Mouse (Mus musculus) lung, postnatal 0 days (tissue): ENCODE results near the gene Ankrd60. TPM values are rescaled to one million over a fixed set of nuclear protein-coding genes. Genes with fewer than 3 reads are reported as not detected.

ENCODE experiments used
- ATAC-seq: fragments of 200-750 bp; cut with Nextera tagmentation; 2 replicates; pipeline ENCODE4 v1.8.0; 2017; ENCODE audit warnings: moderate library complexity
- DNase-seq: peaks from one replicate; pipeline ENCODE4 v3.0.0-alpha.2; 2016; ENCODE audit warnings: low spot score
- H3K27ac ChIP-seq: fragments of 300-500 bp; sonication (generic); 2 replicates; pipeline ENCODE4 v1.5.1; 2014; ENCODE audit warnings: antibody characterized with exemption, mild to moderate bottlenecking, low read length, mixed read lengths
- H3K27me3 ChIP-seq: fragments of 300-500 bp; sonication (generic); replicated peaks from 2 replicates; pipeline ENCODE4 v1.6.1; 2014; ENCODE audit warnings: low read length, mixed read lengths; ENCODE audit not compliant: insufficient read depth
- H3K36me3 ChIP-seq: fragments of 300-500 bp; sonication (generic); 2 replicates; pipeline ENCODE4 v1.6.1; 2014; ENCODE audit warnings: low read length, mixed read lengths; ENCODE audit not compliant: insufficient read depth
- H3K4me1 ChIP-seq: fragments of 300-500 bp; sonication (generic); 2 replicates; pipeline ENCODE4 v1.6.1; 2014; ENCODE audit warnings: antibody characterized with exemption, low read depth, low read length, mixed read lengths; ENCODE audit not compliant: insufficient read depth
- H3K4me2 ChIP-seq: fragments of 300-500 bp; sonication (generic); replicated peaks from 2 replicates; pipeline ENCODE4 v1.6.1; 2014; ENCODE audit warnings: low read depth, mild to moderate bottlenecking, low read length, moderate library complexity, mixed read lengths
- H3K4me3 ChIP-seq: fragments of 300-500 bp; sonication (generic); 2 replicates; pipeline ENCODE4 v1.5.1; 2014; ENCODE audit warnings: low read depth, low read length
- H3K9ac ChIP-seq: fragments of 300-500 bp; sonication (generic); replicated peaks from 2 replicates; pipeline ENCODE4 v1.6.1; 2014; ENCODE audit warnings: low read depth, mild to moderate bottlenecking
- H3K9me3 ChIP-seq: fragments of 300-500 bp; sonication (generic); 2 replicates; pipeline ENCODE4 v1.6.1; 2016; ENCODE audit warnings: low read length, mixed read lengths
- CTCF ChIP-seq: IDR thresholded peaks from 2 replicates; pipeline ENCODE4 v1.5.1; 2016; ENCODE audit warnings: antibody characterized with exemption, mild to moderate bottlenecking
- EP300 ChIP-seq: IDR thresholded peaks from 2 replicates; pipeline ENCODE4 v1.6.1; 2016; ENCODE audit warnings: antibody characterized with exemption, mild to moderate bottlenecking, control low read depth
- WGBS: fragments of 180-500 bp; shearing (Covaris S2); extraction: QIAGEN DNeasy Blood & Tissue Kit; methylation state at CpG from one replicate; pipeline ENCODE4 v1.1.7; 2014; 5-methylcytosine and 5-hydroxymethylcytosine counted together
- polyA plus RNA-seq: library from polyadenylated mRNA; unstranded; fragments of >200 nt; fragmentation: Nextera tagmentation; extraction: Ambion mirVana; gene quantifications from 2 replicates; pipeline ENCODE4 v1.2.1, GENCODE M21; 2015

Ankrd60 gene
- polyA plus RNA-seq, 1 experiment from 2014 or later, result not detected

- TF ChIP-seq EP300 (no peak), CTCF (peak; percentile 60)
- Histone ChIP-seq H3K9me3 (no peaks in the 10 kb centered on the region), H3K27me3 (no peaks in the 10 kb centered on the region), H3K36me3 (no peaks in the 10 kb centered on the region; the same call in 1 of the 2 replicates), H3K27ac (no peak overlapping the region), H3K4me3 (no peak overlapping the region), H3K9ac (no peak overlapping the region), H3K4me1 (no peaks in the 10 kb centered on the region), H3K4me2 (no peak overlapping the region)
- no peak for ATAC-seq
- 57% methylated on average over 10 of the region's 10 CpGs for WGBS
- no peak for DNase-seq
These were observed 17.2 kb upstream of the Ankrd60 start for GRCm38 (mm10) chr2:173595374-173595781.

- H3K4me3 ChIP-seq, result no peak overlapping the region
- no peak overlapping the region for H3K4me2 ChIP-seq
- no peaks in the 10 kb centered on the region for H3K9me3 ChIP-seq
- WGBS, result 66% methylated on average over 11 of the region's 11 CpGs
- no peak overlapping the region for H3K9ac ChIP-seq
- DNase-seq (no peak), ATAC-seq (0 out of 2 replicates have a peak, but pooled peaks have one; percentile 25)
- TF ChIP-seq EP300 (no peak), CTCF (no peak)
- no peaks in the 10 kb centered on the region for H3K4me1 ChIP-seq
- H3K27ac ChIP-seq, result no peak overlapping the region
- H3K27me3 ChIP-seq, result no peaks in the 10 kb centered on the region
- H3K36me3 ChIP-seq, result no peaks in the 10 kb centered on the region; the same call in 1 of the 2 replicates
These were observed 16.3 kb upstream of the Ankrd60 start for GRCm38 (mm10) chr2:173594313-173595063.

GRCm38 (mm10) chr2:173593841-173594240 is 15.7 kb upstream of the Ankrd60 start:
- H3K9me3 ChIP-seq, result no peaks in the 10 kb centered on the region
- no peak overlapping the region for H3K4me3 ChIP-seq
- ATAC-seq, result peak; percentile 9; the same call in 1 of the 2 replicates
- H3K36me3 ChIP-seq, result no peaks in the 10 kb centered on the region; the same call in 1 of the 2 replicates
- H3K9ac ChIP-seq, result no peak overlapping the region
- 42% methylated on average over 4 of the region's 4 CpGs for WGBS
- H3K4me2 ChIP-seq, result no peak overlapping the region
- TF ChIP-seq CTCF (no peak), EP300 (no peak)
- no peaks in the 10 kb centered on the region for H3K4me1 ChIP-seq
- no peaks in the 10 kb centered on the region for H3K27me3 ChIP-seq
- no peak for DNase-seq
- no peak overlapping the region for H3K27ac ChIP-seq

GRCm38 (mm10) chr2:173592781-173593180 is 14.6 kb upstream of the Ankrd60 start:
- Histone ChIP-seq H3K4me1 (no peaks in the 10 kb centered on the region), H3K9me3 (no peaks in the 10 kb centered on the region), H3K27ac (no peak overlapping the region), H3K27me3 (no peaks in the 10 kb centered on the region), H3K36me3 (no peaks in the 10 kb centered on the region; the same call in 1 of the 2 replicates), H3K4me3 (no peak overlapping the region), H3K9ac (no peak overlapping the region), H3K4me2 (no peak overlapping the region)
- TF ChIP-seq EP300, result no peak
- no peak for TF ChIP-seq CTCF
- 70% methylated on average over 9 of the region's 9 CpGs for WGBS
- DNase-seq (no peak), ATAC-seq (no peak)

GRCm38 (mm10) chr2:173587411-173587810 is 9.2 kb upstream of the Ankrd60 start:
- no peak for ATAC-seq
- Histone ChIP-seq H3K27ac (no peak overlapping the region), H3K4me1 (peaks cover 5% of the 10 kb centered on the region), H3K9ac (no peak overlapping the region), H3K27me3 (peaks cover 14% of the 10 kb centered on the region), H3K36me3 (no peaks in the 10 kb centered on the region; the same call in 1 of the 2 replicates), H3K9me3 (no peaks in the 10 kb centered on the region), H3K4me3 (no peak overlapping the region), H3K4me2 (no peak overlapping the region)
- WGBS, result 73% methylated on average over 5 of the region's 5 CpGs
- DNase-seq, result no peak
- no peak for TF ChIP-seq CTCF
- no peak for TF ChIP-seq EP300

GRCm38 (mm10) chr2:173586118-173586968 is 8.2 kb upstream of the Ankrd60 start:
- ATAC-seq, result peak; percentile 74
- no peaks in the 10 kb centered on the region; the same call in 1 of the 2 replicates for H3K36me3 ChIP-seq
- H3K9me3 ChIP-seq, result no peaks in the 10 kb centered on the region
- peak overlapping the region; percentile 61 for H3K4me2 ChIP-seq
- 2% methylated on average over 68 of the region's 68 CpGs for WGBS
- TF ChIP-seq CTCF (peak; percentile 86), EP300 (no peak)
- peak; percentile 66 for DNase-seq
- peak overlapping the region; percentile 28 for H3K4me3 ChIP-seq
- H3K27ac ChIP-seq, result no peak overlapping the region
- H3K9ac ChIP-seq, result no peak overlapping the region
- peaks cover 14% of the 10 kb centered on the region for H3K27me3 ChIP-seq
- H3K4me1 ChIP-seq, result peaks cover 5% of the 10 kb centered on the region
